Mouse (Mus musculus) gastrocnemius, postnatal 10 days (tissue): Measurements from ENCODE around the gene Prh1. TPM values are rescaled to one million over a fixed set of nuclear protein-coding genes. Genes with fewer than 3 reads are reported as not detected.
"Not testable (repeated sequence)": the region's sequence is repeated elsewhere in the genome, so short reads cannot be mapped to it uniquely, and the experiment has no call there.

Source experiments
- DNase-seq: peaks from one replicate; pipeline ENCODE4 v3.0.0; 2021; ENCODE audit warnings: mixed read lengths
- long read RNA-seq, 2 experiments: library from polyadenylated mRNA; stranded (forward); transcript quantifications; one replicate each; pipeline ENCODE4 v2.0.0; 2021
- total RNA-seq, 2 experiments: library from RNA; stranded (reverse); gene quantifications; 2 replicates each; pipeline ENCODE4 v1.2.3; 2021

The Prh1 gene
- not detected for total RNA-seq
- long read RNA-seq, experiment 1 = 0 reads
- long read RNA-seq, experiment 2 = 0 reads

- DNase-seq = not testable (repeated sequence)
Measured at GRCm38 (mm10) chr6:132569509-132569908, at the start of gene Prh1. Gene Prh1 (plus strand): TSS chr6:132569809.

- DNase-seq = not testable (repeated sequence)
Measured at GRCm38 (mm10) chr6:132595613-132596012, 26.0 kb downstream of the Prh1 start, which contains the start of gene Prp2. Gene Prp2 (plus strand): TSS chr6:132595913.

Other genes starting within 250 kb of the Prh1 start
- gene Gm8882, start 205.7 kb upstream of the Prh1 start, total RNA-seq = not detected
- gene Prp2, start 26.1 kb downstream of the Prh1 start, total RNA-seq = not detected
- not detected for gene A630073D07Rik, start 81.7 kb downstream of the Prh1 start, total RNA-seq
- gene Tas2r120, start 87.1 kb downstream of the Prh1 start, total RNA-seq = not detected
- gene Tas2r121, start 131.2 kb downstream of the Prh1 start, total RNA-seq = not detected
- not detected for gene Tas2r122, start 142.1 kb downstream of the Prh1 start, total RNA-seq
- gene Tas2r115, start 168.2 kb downstream of the Prh1 start, total RNA-seq = not detected
- not detected for gene Tas2r124, start 184.9 kb downstream of the Prh1 start, total RNA-seq
- not detected for gene Tas2r102, start 192.3 kb downstream of the Prh1 start, total RNA-seq
- not detected for gene Tas2r136, start 208.4 kb downstream of the Prh1 start, total RNA-seq
- gene Tas2r117, start 233.0 kb downstream of the Prh1 start, total RNA-seq = not detected